Mouse (Mus musculus) ovary, adult 18-20 months (tissue): ENCODE results near the gene Gabre.
A peak's percentile ranks its signal among the peaks of the same experiment; 100 is the strongest.

Source experiments
- DNase-seq: peaks from one replicate; pipeline ENCODE4 v3.0.0; 2022; ENCODE audit warnings: low spot score, mixed read lengths

The Gabre gene

DNA sequence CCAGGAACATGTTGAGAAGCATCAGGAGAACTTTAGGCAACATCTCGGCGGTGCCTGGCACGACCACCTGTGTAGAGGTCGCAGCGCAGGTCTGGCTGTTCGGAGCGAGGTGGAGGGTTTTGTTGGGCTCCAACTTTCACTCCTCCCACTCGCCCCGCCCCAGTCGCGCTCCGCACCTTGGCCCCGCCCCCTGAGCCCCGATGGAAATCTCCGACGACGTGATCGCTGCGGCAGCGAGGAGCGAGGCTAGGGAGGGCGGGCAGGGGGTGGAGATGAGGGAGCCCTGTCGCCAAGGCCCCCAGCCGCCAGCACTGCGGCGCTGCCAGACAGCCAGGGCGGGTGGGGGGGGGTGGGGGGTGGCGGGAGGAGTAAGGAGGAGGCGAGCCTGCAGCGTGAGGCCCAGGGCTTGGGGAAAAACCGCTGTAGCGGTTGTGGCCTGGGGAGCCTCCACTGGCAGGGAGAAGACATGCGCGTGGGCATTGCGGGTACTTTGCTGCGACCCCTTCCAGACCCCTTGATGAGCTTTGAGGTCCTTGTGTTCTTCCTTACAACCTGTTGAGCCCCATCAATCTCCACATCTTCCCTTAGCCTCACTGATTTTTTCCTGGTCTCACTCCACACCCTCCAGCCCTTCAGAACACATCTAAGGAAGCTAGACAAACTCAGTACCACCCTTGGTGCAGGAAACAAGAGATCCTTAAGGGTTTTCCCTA, at the start of gene Gabre:
Gabre (minus strand) TSS at position 145 of the 713 bp plus-strand sequence.
- peak; percentile 6 for DNase-seq

DNA sequence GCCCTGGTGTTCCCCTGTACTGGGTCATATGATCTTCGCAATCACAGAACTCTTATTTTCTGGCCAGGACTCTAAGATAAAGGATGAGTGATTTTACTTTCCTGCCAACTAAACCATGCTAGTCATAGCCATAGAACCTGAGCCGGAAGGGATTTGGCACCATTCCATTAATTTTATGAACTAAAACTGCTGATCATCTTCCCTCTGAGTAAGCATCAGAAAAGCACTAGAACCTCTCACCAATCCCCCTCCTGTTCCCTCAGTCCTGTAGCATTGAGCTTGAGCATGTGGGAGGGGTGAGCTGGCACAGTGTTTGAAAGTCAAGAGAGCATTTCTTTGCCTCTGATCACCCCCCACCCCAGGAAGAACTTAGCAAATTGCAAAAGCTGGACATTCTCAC, 23.2 kb upstream of the Gabre start:
- DNase-seq = no peak

DNA sequence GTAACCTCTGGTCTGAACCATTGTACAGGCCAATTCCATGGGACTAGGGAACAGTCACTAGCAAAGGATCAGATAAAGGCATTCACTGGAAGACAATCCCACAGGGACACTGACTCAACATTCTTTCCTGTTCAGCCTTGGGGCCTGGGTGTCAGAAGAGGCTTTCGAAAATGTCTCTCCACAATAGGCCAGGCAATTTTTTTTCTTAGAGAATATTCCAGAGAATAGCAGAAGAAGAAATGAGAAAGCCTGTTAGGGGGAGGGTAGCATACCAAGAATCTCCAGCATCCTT, 715 bp upstream of the Gabre start:
- no peak for DNase-seq

DNA sequence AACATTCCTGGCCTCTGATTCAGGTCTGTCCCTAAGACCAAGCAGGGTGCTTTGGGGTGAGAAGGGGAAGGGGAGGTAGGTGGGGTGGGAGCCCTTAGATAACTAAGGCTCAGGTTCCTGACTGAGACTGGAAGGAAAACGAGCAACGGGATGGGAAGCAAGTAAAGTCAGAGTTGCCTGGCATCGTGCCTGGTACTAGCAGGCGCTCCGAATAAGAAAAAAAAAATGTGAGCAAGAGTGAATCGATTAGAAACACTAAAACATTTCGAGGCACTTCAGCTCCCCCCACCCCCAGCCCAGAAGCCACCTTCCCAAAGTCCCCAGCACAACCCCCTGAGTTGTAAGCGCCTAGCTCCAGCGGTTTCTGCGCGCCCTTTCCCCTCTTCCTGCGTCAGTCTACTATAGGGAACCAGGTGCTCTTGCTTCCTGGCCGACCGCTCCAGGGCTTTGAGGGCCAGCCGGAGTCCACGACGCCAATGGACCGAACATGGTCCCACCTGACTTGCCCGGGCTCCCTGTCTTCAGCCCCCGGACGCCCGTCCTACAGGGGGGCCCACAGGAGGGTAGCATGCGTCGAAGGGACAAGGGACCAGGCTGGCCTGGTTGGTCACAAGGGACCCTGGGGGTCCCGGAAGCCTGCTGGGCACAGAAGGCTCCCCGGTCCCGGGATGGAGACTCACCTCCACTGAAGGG, 491 bp downstream of the Gabre start:
- no peak for DNase-seq

DNA sequence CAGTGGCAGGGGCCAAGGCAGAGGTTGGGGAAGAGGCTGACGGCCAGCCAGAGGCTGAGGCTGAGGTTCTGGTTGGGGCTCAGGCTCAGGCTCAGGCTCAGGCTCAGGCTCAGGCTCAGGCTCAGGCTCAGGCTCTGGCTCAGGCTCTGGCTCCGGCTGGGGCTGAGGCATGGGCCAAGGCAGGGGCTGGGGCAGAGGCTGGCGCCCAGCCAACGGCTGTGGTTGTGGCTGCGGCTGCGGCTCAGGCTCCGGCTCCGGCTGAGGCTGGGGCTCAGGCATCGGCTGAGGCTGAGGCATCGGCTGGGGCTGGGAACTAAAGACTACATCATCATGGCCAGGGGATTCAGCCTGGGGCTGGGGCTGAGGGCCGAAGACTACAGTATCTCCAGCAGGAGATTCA, 4.0 kb downstream of the Gabre start:
- DNase-seq = no peak

DNA sequence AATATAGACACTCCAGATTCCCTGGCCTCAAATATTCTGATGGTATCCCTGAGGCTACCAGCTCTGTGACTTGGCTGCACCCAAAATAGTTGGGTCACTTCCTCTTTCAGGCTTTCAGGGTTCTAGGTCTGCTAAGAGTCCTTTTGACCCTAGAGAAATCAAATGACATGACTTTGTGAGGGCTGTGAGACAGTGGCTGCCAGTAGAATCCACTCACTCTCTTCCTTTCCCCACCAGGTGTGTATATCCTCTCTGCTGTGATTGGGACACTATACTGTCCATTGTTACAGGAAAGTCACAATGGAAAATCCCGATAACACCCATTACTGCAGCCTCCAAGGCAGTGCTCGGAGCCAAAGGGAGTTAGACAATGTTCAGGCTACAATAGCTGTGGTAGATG, 52.9 kb downstream of the Gabre start, which contains the start of gene Magea4:
Magea4 (plus strand) TSS at position 301 of the 400 bp plus-strand sequence.
- no peak for DNase-seq
